Mouse (Mus musculus) left cerebral cortex, postnatal 25 days (tissue): ENCODE measurements around the gene Acvrl1. TPM values are rescaled to one million over a fixed set of nuclear protein-coding genes. Genes with fewer than 3 reads are reported as not detected.

Experiments used
- DNase-seq, 2 experiments: peaks; one replicate each; pipeline ENCODE4 v3.0.0; 2022; ENCODE audit warnings: low spot score in 2 of 2, mixed read lengths in 1 of 2
- intact Hi-C: fragments of 180-260 bp; cut with DNase I; formaldehyde crosslinking; loops from one replicate; pipeline ENCODE4 v1.15.1; 2025
- total RNA-seq, 2 experiments: library from RNA; stranded (reverse); gene quantifications; 2 replicates each; pipeline ENCODE4 v1.2.3; 2021

The Acvrl1 gene
- 10 to 100 TPM; 12.3 to 12.5 TPM for total RNA-seq

DNA sequence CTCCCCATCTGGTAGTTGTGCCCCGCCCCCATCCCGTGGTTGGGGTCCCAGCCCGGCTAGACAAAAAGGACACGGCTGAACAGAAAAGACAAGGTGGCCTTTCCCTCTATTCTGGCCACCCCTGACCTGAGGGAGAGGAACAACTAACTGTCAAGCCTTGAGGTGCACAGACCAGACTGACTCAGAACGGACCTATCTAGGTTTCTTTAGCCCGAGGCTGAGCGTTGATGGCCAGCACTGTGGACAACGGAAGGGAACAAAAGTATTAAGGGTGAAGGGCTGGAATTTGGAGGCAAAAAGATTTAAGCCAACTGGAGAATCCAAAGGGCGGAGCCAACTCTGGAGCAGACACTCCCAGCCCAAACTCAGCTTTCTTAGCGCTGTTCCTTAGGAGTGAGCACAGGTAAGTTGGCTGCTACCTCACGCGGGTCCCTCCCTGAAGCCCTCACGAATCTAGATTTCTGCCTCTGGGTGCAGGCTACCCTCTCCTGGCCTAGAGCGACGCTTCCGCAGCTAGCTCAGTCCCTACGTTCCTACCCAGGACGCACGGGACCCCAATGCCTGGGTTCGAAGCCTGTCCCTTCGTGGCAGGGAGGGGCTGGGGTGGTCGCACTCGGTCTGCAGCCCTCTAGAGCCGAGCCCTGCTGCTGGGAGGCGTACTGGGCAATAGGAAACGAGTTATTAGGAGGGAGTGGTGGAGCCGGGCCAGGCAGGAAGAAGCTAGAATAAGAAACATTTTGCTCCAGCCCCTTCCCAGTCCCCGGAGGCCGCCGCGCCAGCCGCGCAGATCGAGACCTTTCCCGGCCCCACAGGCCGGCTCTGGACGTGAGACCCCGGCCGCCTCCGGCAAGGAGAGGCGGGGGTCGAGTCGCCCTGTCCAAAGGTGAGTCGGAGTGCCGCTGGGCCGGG lies at the start of gene Acvrl1:
Gene Acvrl1, plus strand, starts transcription at position 342 of the 909 bp plus-strand sequence.
- no peak for DNase-seq
- intact Hi-C loops: no loop called here

- DNase-seq: peak; percentile 52 to 64
- intact Hi-C loops: no loop called here
These were observed 49.6 kb upstream of the Acvrl1 start for GRCm38 (mm10) chr15:101078731-101079156.

- intact Hi-C loops: no loop called here
- DNase-seq: no peak
These were observed 48.2 kb upstream of the Acvrl1 start for GRCm38 (mm10) chr15:101080031-101080520.

- intact Hi-C loops: no loop called here
- no peak for DNase-seq
These were observed 47.2 kb upstream of the Acvrl1 start for GRCm38 (mm10) chr15:101081035-101081548.

GRCm38 (mm10) chr15:101082236-101082635 lies 46.1 kb upstream of the Acvrl1 start:
- intact Hi-C loops: no loop called here

DNA sequence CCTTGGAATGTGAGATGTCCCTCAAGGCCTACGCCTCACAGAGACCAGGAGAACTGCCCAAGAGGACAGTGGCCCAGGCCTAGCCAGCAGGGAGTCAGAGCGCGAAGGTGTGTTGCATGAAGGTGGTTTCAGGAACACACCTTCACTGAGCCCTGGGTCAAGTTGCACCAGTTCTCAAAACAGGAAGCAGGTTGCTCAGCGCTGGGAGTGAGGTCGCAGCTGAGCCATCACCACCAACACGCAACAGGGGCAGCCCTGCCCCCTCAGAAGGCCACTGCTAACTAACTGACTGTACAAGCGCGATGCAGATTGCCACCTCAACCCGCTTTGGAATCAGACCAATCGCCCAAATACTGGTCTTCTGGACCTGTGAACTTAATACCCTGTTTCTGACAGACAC lies 43.8 kb upstream of the Acvrl1 start:
- intact Hi-C loops: no loop called here
- DNase-seq: no peak

More at GRCm38 (mm10) chr15:101082236-101082635, 46.1 kb upstream of the Acvrl1 start:
- DNase-seq: no peak

- intact Hi-C loops: no loop called here
- DNase-seq: no peak
These were observed 41.9 kb upstream of the Acvrl1 start for GRCm38 (mm10) chr15:101086451-101086850.

DNA sequence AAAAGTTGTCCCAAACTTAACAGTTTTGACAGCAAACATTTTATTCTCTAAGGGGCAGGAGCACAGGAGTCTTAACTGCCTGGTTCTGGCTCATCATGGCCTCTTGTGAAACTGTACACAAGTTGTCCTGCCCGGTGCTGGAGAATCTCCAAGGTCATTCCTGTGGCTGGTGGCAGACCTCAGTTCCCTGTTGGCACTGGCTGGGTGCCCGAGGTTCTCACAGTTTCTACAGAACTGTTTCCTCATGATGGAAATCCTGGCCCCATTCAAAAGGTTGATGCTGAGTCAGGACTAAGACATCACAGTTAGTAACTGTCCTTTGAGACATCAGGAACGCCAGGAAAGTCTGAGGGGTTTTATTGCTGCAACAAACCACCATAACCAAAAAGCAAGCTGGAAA lies 41.4 kb upstream of the Acvrl1 start:
- no peak for DNase-seq
- intact Hi-C loops: no loop called here

- DNase-seq: peak in 1 of 2 experiments; percentile 49
These were observed 40.0 kb upstream of the Acvrl1 start for GRCm38 (mm10) chr15:101088291-101088690.

GRCm38 (mm10) chr15:101091551-101091950 lies 36.8 kb upstream of the Acvrl1 start:
- DNase-seq: no peak
- intact Hi-C loops: no loop called here

More at GRCm38 (mm10) chr15:101088291-101088690, 40.0 kb upstream of the Acvrl1 start:
- intact Hi-C loops: no loop called here

- intact Hi-C loops: no loop called here
- DNase-seq: no peak
These were observed 36.0 kb upstream of the Acvrl1 start for GRCm38 (mm10) chr15:101092121-101092828.

DNA sequence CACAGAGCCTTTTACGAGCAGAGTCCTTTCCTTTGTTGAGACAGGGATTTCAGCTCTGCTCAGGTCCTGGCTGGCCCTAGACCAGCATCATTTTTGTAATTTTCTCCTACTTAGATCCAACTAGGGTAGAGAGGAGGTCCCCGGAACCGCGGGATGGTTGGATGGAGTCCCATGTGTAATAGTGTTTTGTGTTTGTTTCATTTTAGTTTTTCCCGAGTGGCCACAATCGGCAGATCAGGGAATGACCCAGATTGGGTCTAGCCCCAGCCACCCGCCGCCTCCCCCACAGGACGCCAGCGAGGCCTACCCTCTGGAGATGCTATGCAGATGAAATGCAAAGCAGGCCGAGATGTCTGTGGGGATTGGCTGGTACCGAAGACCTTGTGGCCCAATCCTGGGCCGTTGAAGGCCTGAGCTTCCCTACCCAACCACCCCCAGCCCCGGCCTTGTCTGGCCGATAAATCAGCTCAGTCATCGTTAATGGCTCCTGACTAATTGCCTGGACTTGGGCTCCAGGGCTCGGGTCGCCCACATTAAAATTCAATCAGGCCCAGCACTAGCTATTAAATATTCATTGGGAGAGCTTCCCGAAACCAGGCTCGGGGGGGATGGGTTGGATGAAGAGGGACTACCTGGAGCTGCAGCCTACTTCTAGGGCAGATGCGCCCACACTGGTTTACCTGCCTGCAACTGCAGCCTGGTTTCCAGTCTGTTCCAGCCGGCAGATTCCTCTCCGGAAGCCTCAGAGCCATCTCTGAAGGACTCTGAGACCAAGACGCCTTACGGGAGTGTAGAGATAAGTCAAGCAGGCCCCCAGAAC lies 35.3 kb upstream of the Acvrl1 start:
- DNase-seq: peak in 1 of 2 experiments; percentile 62
- intact Hi-C loops: no loop called here

- intact Hi-C loops: no loop called here
- no peak for DNase-seq
These were observed 34.3 kb upstream of the Acvrl1 start for GRCm38 (mm10) chr15:101093988-101094387.

DNA sequence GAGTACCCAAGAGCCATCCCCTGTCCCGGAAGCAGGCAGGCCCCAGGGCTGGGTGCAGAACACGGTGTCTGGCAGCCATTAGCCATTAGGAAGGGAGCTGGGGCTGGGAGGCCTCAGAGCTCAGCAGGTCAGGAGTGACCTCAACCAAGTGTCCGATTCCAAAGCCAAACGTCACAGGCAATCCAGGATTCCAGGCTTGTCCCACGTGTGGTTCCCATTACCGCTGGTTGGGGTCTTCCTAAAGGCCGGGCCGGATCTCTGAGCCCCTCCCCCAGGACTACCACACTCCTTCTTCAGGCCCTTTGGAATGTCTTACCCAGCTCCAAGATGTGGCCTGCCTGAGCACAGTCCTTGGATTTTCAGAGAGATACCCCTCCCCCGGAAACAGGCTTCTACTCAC lies 33.3 kb upstream of the Acvrl1 start:
- intact Hi-C loops: no loop called here
- DNase-seq: no peak

GRCm38 (mm10) chr15:101095392-101095791 lies 32.9 kb upstream of the Acvrl1 start:
- intact Hi-C loops: no loop called here
- no peak for DNase-seq

GRCm38 (mm10) chr15:101097985-101098651 lies 30.2 kb upstream of the Acvrl1 start:
- intact Hi-C loops: no loop called here
- DNase-seq: no peak

DNA sequence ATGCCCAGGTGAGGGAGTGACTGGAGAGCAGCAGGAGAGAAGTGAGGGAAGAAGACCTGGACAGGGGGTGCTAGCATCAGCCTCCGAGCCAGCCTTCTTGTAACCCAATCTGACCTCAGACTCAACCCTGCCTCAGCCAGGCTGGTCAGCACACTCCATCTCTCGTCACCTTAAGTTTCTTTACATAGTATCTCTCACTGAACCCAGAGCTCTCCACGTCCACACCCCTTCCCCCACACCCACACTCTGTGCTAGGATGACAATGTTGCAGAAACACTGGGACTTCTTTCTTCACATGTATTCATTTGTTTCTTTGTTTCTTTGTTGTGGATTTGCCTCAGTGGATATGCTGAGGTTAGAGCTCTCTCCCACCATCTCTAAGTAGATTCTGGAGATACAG lies 27.3 kb upstream of the Acvrl1 start:
- DNase-seq: no peak
- intact Hi-C loops: no loop called here

DNA sequence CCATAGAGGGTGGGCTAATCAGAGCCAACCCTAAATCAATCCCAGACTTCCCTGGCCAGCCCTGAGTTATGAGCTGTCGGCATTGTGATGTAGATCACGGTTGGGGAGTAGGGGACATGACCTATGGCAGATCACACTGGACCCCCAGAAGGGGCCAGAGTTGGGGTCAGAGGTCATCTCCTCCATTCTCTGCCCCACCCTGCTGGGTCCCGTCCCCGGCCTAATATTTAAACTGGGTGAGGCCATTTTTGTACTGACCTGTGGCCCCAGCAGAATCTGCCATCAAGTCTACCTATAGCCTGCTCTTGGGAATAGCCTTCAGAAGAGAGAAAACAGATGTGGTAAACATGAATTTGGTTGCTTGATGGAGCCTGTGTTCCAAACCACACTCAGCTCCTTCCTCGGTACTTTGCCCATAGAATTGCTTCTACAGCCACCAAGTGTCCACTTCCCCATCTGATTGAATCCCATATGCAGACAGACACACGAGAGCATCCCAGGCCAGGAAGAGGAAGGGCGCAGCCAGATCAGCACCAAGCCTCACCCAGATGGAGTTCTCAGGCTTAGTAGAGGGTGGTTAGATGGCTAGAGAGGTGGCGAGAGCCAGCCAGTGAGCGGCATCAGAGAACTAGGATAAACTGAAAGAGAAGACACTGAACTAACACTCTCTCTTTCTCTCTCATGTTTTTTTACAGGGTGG lies 24.6 kb upstream of the Acvrl1 start:
- intact Hi-C loops: no loop called here
- no peak for DNase-seq
